Mouse (Mus musculus) forebrain, embryonic 15.5 days (tissue): ENCODE data around the gene Dnmt3l. TPM values are rescaled to one million over a fixed set of nuclear protein-coding genes. Genes with fewer than 3 reads are reported as not detected.

Experiments used
- polyA plus RNA-seq: library from polyadenylated mRNA; unstranded; fragments of >200 nt; fragmentation: Nextera tagmentation; extraction: Ambion mirVana; gene quantifications from 2 replicates; pipeline ENCODE4 v1.2.1, GENCODE M21; 2015

Gene Dnmt3l
- polyA plus RNA-seq, 1 experiment from 2014 or later, result not detected

Other genes starting within 250 kb of the Dnmt3l start
- gene Gm9639, start 246.9 kb upstream of the Dnmt3l start, polyA plus RNA-seq, result not detected in 2 replicates
- not detected in 2 replicates for gene Gm19668, start 242.8 kb upstream of the Dnmt3l start, polyA plus RNA-seq
- not detected in 2 replicates for gene Gm9507, start 230.1 kb upstream of the Dnmt3l start, polyA plus RNA-seq
- not detected in 2 replicates for gene Gm2696, start 227.3 kb upstream of the Dnmt3l start, polyA plus RNA-seq
- gene Krtap10-4, start 214.9 kb upstream of the Dnmt3l start, polyA plus RNA-seq, result not detected in 2 replicates
- not detected in 2 replicates for gene Krtap10-10, start 206.0 kb upstream of the Dnmt3l start, polyA plus RNA-seq
- gene Gm36176, start 195.1 kb upstream of the Dnmt3l start, polyA plus RNA-seq, result not detected in 2 replicates
- gene Gm10318, start 189.1 kb upstream of the Dnmt3l start, polyA plus RNA-seq, result not detected in 2 replicates
- not detected in 2 replicates for gene Gm3285, start 180.0 kb upstream of the Dnmt3l start, polyA plus RNA-seq
- gene Lrrc3, start 139.4 kb upstream of the Dnmt3l start, polyA plus RNA-seq, result 11.1 and 11.3 TPM in 2 replicates
- gene Trpm2, start 71.4 kb upstream of the Dnmt3l start, polyA plus RNA-seq, result 2.6 and 2.8 TPM in 2 replicates
- gene 1810043G02Rik, start 63.4 kb upstream of the Dnmt3l start, polyA plus RNA-seq, result 35.0 and 37.1 TPM in 2 replicates
- 105 and 107 TPM in 2 replicates for gene Pfkl, start 31.9 kb upstream of the Dnmt3l start, polyA plus RNA-seq
- gene Aire, start 1.7 kb downstream of the Dnmt3l start, polyA plus RNA-seq, result 0.23 TPM in 1 of 2 replicates, not detected in the other
- 0.56 and 0.66 TPM in 2 replicates for gene Icosl, start 27.4 kb downstream of the Dnmt3l start, polyA plus RNA-seq
- gene D10Jhu81e, start 127.8 kb downstream of the Dnmt3l start, polyA plus RNA-seq, result 23.6 and 26.8 TPM in 2 replicates
- 22.5 and 24.2 TPM in 2 replicates for gene Pwp2, start 143.2 kb downstream of the Dnmt3l start, polyA plus RNA-seq
- 27.2 and 27.5 TPM in 2 replicates for gene Trappc10, start 202.7 kb downstream of the Dnmt3l start, polyA plus RNA-seq